12 mouse cellular contexts compared by ENCODE assay signal in genomic region chr6:48747091-48747966, GRCm38 (mm10). TPM values are rescaled to one million over a fixed set of nuclear protein-coding genes. Genes with fewer than 3 reads are reported as not detected.
DNase-seq lines count a peak whose midpoint lies in the region; ATAC-seq lines count a peak whose summit lies in the region.
"Had no signal": no experiment of that assay in that cellular context is flagged by ENCODE, and none has a peak within 500 bp of the region (broad histone marks: within the 10 kb centered on the region; RNA-seq: fewer than 3 reads in every experiment).

No protein-coding gene starts in this region.

- H3K9ac ChIP-seq in heart, embryonic 11.5 days (ENCODE audit: low read depth, low read length), result no peak overlapping the region
- H3K9ac ChIP-seq in forebrain, embryonic 15.5 days (replicated peaks), result no peak overlapping the region
- H3K9ac ChIP-seq: hindbrain, embryonic 15.5 days had no signal

- ATAC-seq in heart, embryonic 11.5 days (replicated peaks; ENCODE audit: insufficient number of reproducible peaks, low FRiP score, low TSS enrichment), result no peak
- ATAC-seq in common myeloid progenitor, adult 5-6 weeks (replicated peaks; ENCODE audit: low read depth, poor library complexity, severe bottlenecking), result peak; percentile 24; the same call in 1 of the 2 replicates
- peak; percentile 39; the same call in 1 of the 2 replicates for ATAC-seq in neutrophil, adult 5-6 weeks (ENCODE audit: extremely low read depth, insufficient number of reproducible peaks, low FRiP score, poor library complexity, severe bottlenecking)
- no peak for ATAC-seq in forebrain, embryonic 15.5 days (replicated peaks)

- H3K4me1 ChIP-seq in heart, embryonic 11.5 days (ENCODE audit: control insufficient read depth, insufficient read depth, low read length), result peaks cover 8% of the 10 kb centered on the region
- H3K4me1 ChIP-seq in forebrain, embryonic 15.5 days, result 0 out of 2 replicates have a peak, but pooled peaks cover 4% of the 10 kb centered on the region

- no peak overlapping the region for H3K27ac ChIP-seq in heart, embryonic 11.5 days (ENCODE audit: low read depth, low read length)
- H3K27ac ChIP-seq in forebrain, embryonic 15.5 days (replicated peaks), result no peak overlapping the region
- H3K27ac ChIP-seq: embryonic facial prominence, embryonic 13.5 days; hindbrain, embryonic 15.5 days had no signal

- no peaks in the 10 kb centered on the region for H3K9me3 ChIP-seq in heart, embryonic 11.5 days (replicated peaks; ENCODE audit: control insufficient read depth, low read length)
- H3K9me3 ChIP-seq in forebrain, embryonic 15.5 days, result no peaks in the 10 kb centered on the region
- H3K9me3 ChIP-seq: embryonic facial prominence, embryonic 13.5 days; hindbrain, embryonic 15.5 days had no signal

- 46% methylated on average over 7 of the region's 7 CpGs for WGBS in heart, embryonic 11.5 days (ENCODE audit: insufficient replicate concordance)
- 82% methylated on average over 7 of the region's 7 CpGs for WGBS in forebrain, embryonic 15.5 days

- peaks cover 10% of the 10 kb centered on the region for H3K27me3 ChIP-seq in heart, embryonic 11.5 days (ENCODE audit: control insufficient read depth, insufficient read depth, low read length)
- peaks cover 15% of the 10 kb centered on the region for H3K27me3 ChIP-seq in forebrain, embryonic 15.5 days

- no peaks in the 10 kb centered on the region for H3K36me3 ChIP-seq in heart, embryonic 11.5 days (ENCODE audit: control insufficient read depth, insufficient read depth, low read length)
- no peaks in the 10 kb centered on the region for H3K36me3 ChIP-seq in forebrain, embryonic 15.5 days
- H3K36me3 ChIP-seq: embryonic facial prominence, embryonic 13.5 days; hindbrain, embryonic 15.5 days had no signal

- no peak overlapping the region for H3K4me3 ChIP-seq in heart, embryonic 11.5 days (ENCODE audit: low read depth, low read length)
- no peak overlapping the region for H3K4me3 ChIP-seq in forebrain, embryonic 15.5 days
- H3K4me3 ChIP-seq: embryonic facial prominence, embryonic 13.5 days; hindbrain, embryonic 15.5 days had no signal

- H3K4me2 ChIP-seq in heart, embryonic 11.5 days, result peak overlapping the region; percentile 20
- H3K4me2 ChIP-seq in forebrain, embryonic 15.5 days (replicated peaks), result no peak overlapping the region
- H3K4me2 ChIP-seq: hindbrain, embryonic 15.5 days had no signal

- DNase-seq in heart, adult 9 months (ENCODE audit: low spot score in 2 of 2), result no peak
- peak; percentile 42 for DNase-seq in kidney, postnatal 14 days
- no peak for DNase-seq in right cerebral cortex, adult 2 months (ENCODE audit: low spot score in 2 of 2)
- no peak for DNase-seq in right cerebral cortex, postnatal 14 days

RNA-seq across cellular contexts. Expression of gene Gimap5, which starts 1.3 kb away (rescaled TPM):
- 5.3 and 5.9 TPM in 2 replicates for polyA plus RNA-seq in heart, embryonic 11.5 days (2014; fragmentation: Nextera tagmentation; extraction: Ambion mirVana)
- total RNA-seq in common myeloid progenitor, adult 5-6 weeks (2017), result 6.6 and 7.3 TPM in 2 replicates
- 83.5 and 86.2 TPM in 2 replicates for total RNA-seq in neutrophil, adult 5-6 weeks (2017)
- polyA plus RNA-seq in forebrain, embryonic 15.5 days (2015; fragmentation: Nextera tagmentation; extraction: Ambion mirVana), result 0.86 and 1.2 TPM in 2 replicates

RNA-seq across cellular contexts. Expression of gene Gimap1, which starts 8.5 kb away (rescaled TPM):
- polyA plus RNA-seq in heart, embryonic 11.5 days (2014; fragmentation: Nextera tagmentation; extraction: Ambion mirVana), result 17.6 and 22.5 TPM in 2 replicates
- total RNA-seq in common myeloid progenitor, adult 5-6 weeks (2017), result 38.7 and 51.3 TPM in 2 replicates
- 288 and 296 TPM in 2 replicates for total RNA-seq in neutrophil, adult 5-6 weeks (2017)
- 4.1 and 4.6 TPM in 2 replicates for polyA plus RNA-seq in forebrain, embryonic 15.5 days (2015; fragmentation: Nextera tagmentation; extraction: Ambion mirVana)

RNA-seq across cellular contexts. Expression of gene Gimap3, which starts 23.3 kb away (rescaled TPM):
- not detected in 2 replicates for polyA plus RNA-seq in heart, embryonic 11.5 days (2014; fragmentation: Nextera tagmentation; extraction: Ambion mirVana)
- total RNA-seq in common myeloid progenitor, adult 5-6 weeks (2017), result 0.34 and 0.69 TPM in 2 replicates
- 311 and 314 TPM in 2 replicates for total RNA-seq in neutrophil, adult 5-6 weeks (2017)
- not detected in 2 replicates for polyA plus RNA-seq in forebrain, embryonic 15.5 days (2015; fragmentation: Nextera tagmentation; extraction: Ambion mirVana)
- polyA plus RNA-seq: brain, embryonic 14.5 days; embryonic facial prominence, embryonic 13.5 days; hindbrain, embryonic 15.5 days; limb, embryonic 14.5 days had no signal

RNA-seq across cellular contexts. Expression of gene Gimap7, which starts 28.9 kb away (rescaled TPM):
- not detected in 2 replicates for polyA plus RNA-seq in heart, embryonic 11.5 days (2014; fragmentation: Nextera tagmentation; extraction: Ambion mirVana)
- 3.4 and 4.9 TPM in 2 replicates for total RNA-seq in common myeloid progenitor, adult 5-6 weeks (2017)
- total RNA-seq in neutrophil, adult 5-6 weeks (2017), result 121 TPM in 2 replicates
- not detected in 2 replicates for polyA plus RNA-seq in forebrain, embryonic 15.5 days (2015; fragmentation: Nextera tagmentation; extraction: Ambion mirVana)
- polyA plus RNA-seq: brain, embryonic 14.5 days; embryonic facial prominence, embryonic 13.5 days; hindbrain, embryonic 15.5 days; limb, embryonic 14.5 days had no signal

RNA-seq across cellular contexts. Expression of gene Gm28053, which starts 28.9 kb away (rescaled TPM):
- 2.6 and 4.8 TPM in 2 replicates for polyA plus RNA-seq in heart, embryonic 11.5 days (2014; fragmentation: Nextera tagmentation; extraction: Ambion mirVana)
- 35.9 and 66.8 TPM in 2 replicates for total RNA-seq in common myeloid progenitor, adult 5-6 weeks (2017)
- total RNA-seq in neutrophil, adult 5-6 weeks (2017), result 24.7 and 34.2 TPM in 2 replicates
- polyA plus RNA-seq in forebrain, embryonic 15.5 days (2015; fragmentation: Nextera tagmentation; extraction: Ambion mirVana), result 1.2 TPM in 1 of 2 replicates, not detected in the other

Comparison
In these comparisons a context has a peak if more than half of its experiments do, and no peak if none do; other contexts are left out.
1. ATAC-seq: peak in common myeloid progenitor, adult 5-6 weeks (single experiment) and neutrophil, adult 5-6 weeks (single experiment); none in heart, embryonic 11.5 days (single experiment) and forebrain, embryonic 15.5 days (single experiment).
2. RNA of gene Gimap5, which starts 1.3 kb away (total RNA-seq): 83.5 to 86.2 TPM in neutrophil, adult 5-6 weeks; 6.6 to 7.3 TPM in common myeloid progenitor, adult 5-6 weeks; every median in the first group is over 10 times any median in the second.
3. RNA of gene Gimap3, which starts 23.3 kb away (total RNA-seq): 311 to 314 TPM in neutrophil, adult 5-6 weeks; 0.34 to 0.69 TPM in common myeloid progenitor, adult 5-6 weeks; every median in the first group is over 100 times any median in the second.